Mouse (Mus musculus): ENCODE measurements around the gene Fgd6. TPM values are rescaled to one million over a fixed set of nuclear protein-coding genes. Genes with fewer than 3 reads are reported as not detected.

Fgd6 gene
- 2.3 TPM for polyA plus RNA-seq (2015; fragmentation: Illumina TruSeq; extraction: RNeasy Lipid Tissue Mini Kit (QIAGEN cat#74804); ENCODE audit: insufficient read depth, low read depth, low replicate concordance)

DNA sequence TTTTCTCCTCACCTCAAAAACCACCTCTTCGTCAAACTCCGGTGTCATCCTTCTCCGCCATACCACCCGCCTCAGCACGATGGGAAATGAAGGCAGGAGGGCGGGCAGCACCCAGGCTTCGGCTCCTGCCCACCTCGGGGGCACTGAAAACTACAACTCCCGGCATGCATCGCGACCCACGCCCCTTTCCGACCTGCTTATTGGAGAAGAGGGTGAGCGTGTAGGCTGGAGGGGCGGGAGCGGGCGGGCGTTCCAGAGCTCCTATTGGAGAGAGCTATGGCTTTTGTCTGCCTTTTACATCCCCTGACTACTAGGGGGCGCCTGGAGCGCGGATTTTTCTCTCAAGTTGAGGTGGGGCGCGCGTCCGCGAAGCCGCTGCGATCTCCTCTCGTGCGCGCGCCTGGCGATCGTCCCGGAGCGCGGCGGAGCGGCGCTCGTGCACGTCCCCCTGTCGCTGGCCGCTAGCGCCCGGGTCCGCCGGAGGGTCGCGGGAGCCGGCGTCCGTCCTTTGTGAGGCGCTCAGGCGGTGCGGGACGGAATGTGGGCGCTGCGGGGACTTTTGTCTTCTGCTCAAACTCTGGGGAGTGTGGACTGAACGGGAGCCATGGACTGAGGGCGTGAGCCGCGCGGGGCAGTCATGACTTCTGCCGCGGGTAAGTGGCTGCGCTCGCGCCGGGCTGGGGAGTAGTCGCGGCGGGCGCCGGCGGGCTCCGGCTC is at the start of gene Fgd6, which contains the start of gene Vezt:
Gene Fgd6 (plus strand): TSS at position 344 of the 717 bp plus-strand sequence.
Gene Vezt (minus strand): TSS at position 160 of the 717 bp plus-strand sequence.

DNA sequence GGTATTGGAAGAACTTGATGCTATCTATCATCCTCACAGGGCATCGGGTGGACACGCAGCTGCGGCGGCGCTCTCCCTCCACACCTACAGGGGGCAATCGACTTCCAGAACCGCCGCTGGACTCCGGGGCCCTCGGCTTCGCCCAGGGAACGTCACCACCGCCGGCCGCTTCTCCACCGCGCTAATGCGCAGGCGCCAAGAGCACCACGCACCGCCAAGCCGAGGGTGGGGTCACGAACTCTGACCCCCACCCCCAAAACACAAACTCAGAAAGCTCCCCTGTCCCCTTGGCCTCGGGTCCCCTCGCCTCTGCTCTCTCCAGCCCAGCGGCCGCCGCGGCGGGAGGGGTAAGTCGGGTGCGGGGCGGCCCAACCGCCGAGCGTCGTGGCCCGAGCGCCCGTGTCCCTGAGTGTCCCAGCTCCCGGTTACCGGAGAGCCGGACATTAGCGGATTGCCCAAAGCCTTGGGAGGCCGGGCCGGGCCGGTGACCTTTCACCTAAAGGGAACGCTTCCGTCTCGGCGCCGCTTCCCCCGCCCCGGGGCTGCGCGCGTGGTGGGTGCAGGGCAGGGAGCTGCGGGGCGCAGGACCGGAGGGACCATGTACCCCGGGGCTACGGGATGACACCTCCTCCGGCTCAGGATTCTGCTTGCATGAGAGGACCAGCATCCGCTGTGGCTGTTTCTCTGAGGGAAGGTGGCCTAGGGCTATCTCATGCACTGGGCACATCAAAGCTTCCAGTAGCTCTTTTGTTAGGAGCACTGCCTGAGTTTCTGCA is 112.1 kb downstream of the Fgd6 start, which contains the start of gene Nr2c1:
Gene Nr2c1 (plus strand): TSS at position 268 of the 776 bp plus-strand sequence.

Other genes with a start within 250 kb of the Fgd6 start
- gene Usp44, start 204.4 kb upstream of the Fgd6 start, polyA plus RNA-seq (2015; fragmentation: Illumina TruSeq; extraction: RNeasy Lipid Tissue Mini Kit (QIAGEN cat#74804); ENCODE audit: insufficient read depth, low read depth, low replicate concordance) = not detected
- gene Metap2, start 138.9 kb upstream of the Fgd6 start, polyA plus RNA-seq (2015; fragmentation: Illumina TruSeq; extraction: RNeasy Lipid Tissue Mini Kit (QIAGEN cat#74804); ENCODE audit: insufficient read depth, low read depth, low replicate concordance) = 24.7 TPM
- gene Vezt, start 184 bp upstream of the Fgd6 start, polyA plus RNA-seq (2015; fragmentation: Illumina TruSeq; extraction: RNeasy Lipid Tissue Mini Kit (QIAGEN cat#74804); ENCODE audit: insufficient read depth, low read depth, low replicate concordance) = 4.4 TPM
- 1.7 TPM for gene Nr2c1, start 112.0 kb downstream of the Fgd6 start, polyA plus RNA-seq (2015; fragmentation: Illumina TruSeq; extraction: RNeasy Lipid Tissue Mini Kit (QIAGEN cat#74804); ENCODE audit: insufficient read depth, low read depth, low replicate concordance)
- gene Ndufa12, start 162.7 kb downstream of the Fgd6 start, polyA plus RNA-seq (2015; fragmentation: Illumina TruSeq; extraction: RNeasy Lipid Tissue Mini Kit (QIAGEN cat#74804); ENCODE audit: insufficient read depth, low read depth, low replicate concordance) = 40.7 TPM